Mouse (Mus musculus) heart, embryonic 12.5 days (tissue): ENCODE data around the gene Zfp672. TPM values are rescaled to one million over a fixed set of nuclear protein-coding genes. Genes with fewer than 3 reads are reported as not detected.

ENCODE experiments used
- ATAC-seq: fragments of 200-750 bp; cut with Nextera tagmentation; 2 replicates; pipeline ENCODE4 v1.8.0; 2017; ENCODE audit warnings: moderate TSS enrichment, moderate library complexity; ENCODE audit not compliant: insufficient number of reproducible peaks, low FRiP score
- H3K27ac ChIP-seq: fragments of 300-500 bp; sonication (generic); 2 replicates; pipeline ENCODE4 v1.5.1; 2016; ENCODE audit warnings: mild to moderate bottlenecking, moderate library complexity; ENCODE audit not compliant: poor library complexity, severe bottlenecking
- H3K27me3 ChIP-seq: fragments of 300-500 bp; sonication (generic); replicated peaks from 2 replicates; pipeline ENCODE4 v1.6.1; 2016; ENCODE audit warnings: mild to moderate bottlenecking, moderate library complexity
- H3K36me3 ChIP-seq: fragments of 300-500 bp; sonication (generic); 2 replicates; pipeline ENCODE4 v1.6.1; 2016; ENCODE audit warnings: mild to moderate bottlenecking, moderate library complexity
- H3K4me1 ChIP-seq: fragments of 300-500 bp; sonication (generic); replicated peaks from 2 replicates; pipeline ENCODE4 v1.6.1; 2016; ENCODE audit warnings: mild to moderate bottlenecking
- H3K4me2 ChIP-seq: fragments of 300-500 bp; sonication (generic); 2 replicates; pipeline ENCODE4 v1.6.1; 2016; ENCODE audit warnings: mild to moderate bottlenecking, moderate library complexity
- H3K4me3 ChIP-seq: fragments of 300-500 bp; sonication (generic); 2 replicates; pipeline ENCODE4 v1.5.1; 2016; ENCODE audit warnings: mild to moderate bottlenecking
- H3K9ac ChIP-seq: fragments of 300-500 bp; sonication (generic); 2 replicates; pipeline ENCODE4 v1.6.1; 2016; ENCODE audit warnings: mild to moderate bottlenecking, moderate library complexity
- H3K9me3 ChIP-seq: fragments of 300-500 bp; sonication (generic); replicated peaks from 2 replicates; pipeline ENCODE4 v1.6.1; 2016; ENCODE audit warnings: mild to moderate bottlenecking, moderate library complexity
- WGBS: fragments of 180-500 bp; shearing (Covaris S2); methylation state at CpG from one replicate; pipeline ENCODE4 v1.1.7; 2016; 5-methylcytosine and 5-hydroxymethylcytosine counted together
- polyA plus RNA-seq: library from polyadenylated mRNA; unstranded; fragments of >200 nt; fragmentation: Nextera tagmentation; extraction: Ambion mirVana; gene quantifications from 2 replicates; pipeline ENCODE4 v1.2.1, GENCODE M21; 2016

The Zfp672 gene
- polyA plus RNA-seq, 1 experiment from 2014 or later, result 32.4 TPM

DNA sequence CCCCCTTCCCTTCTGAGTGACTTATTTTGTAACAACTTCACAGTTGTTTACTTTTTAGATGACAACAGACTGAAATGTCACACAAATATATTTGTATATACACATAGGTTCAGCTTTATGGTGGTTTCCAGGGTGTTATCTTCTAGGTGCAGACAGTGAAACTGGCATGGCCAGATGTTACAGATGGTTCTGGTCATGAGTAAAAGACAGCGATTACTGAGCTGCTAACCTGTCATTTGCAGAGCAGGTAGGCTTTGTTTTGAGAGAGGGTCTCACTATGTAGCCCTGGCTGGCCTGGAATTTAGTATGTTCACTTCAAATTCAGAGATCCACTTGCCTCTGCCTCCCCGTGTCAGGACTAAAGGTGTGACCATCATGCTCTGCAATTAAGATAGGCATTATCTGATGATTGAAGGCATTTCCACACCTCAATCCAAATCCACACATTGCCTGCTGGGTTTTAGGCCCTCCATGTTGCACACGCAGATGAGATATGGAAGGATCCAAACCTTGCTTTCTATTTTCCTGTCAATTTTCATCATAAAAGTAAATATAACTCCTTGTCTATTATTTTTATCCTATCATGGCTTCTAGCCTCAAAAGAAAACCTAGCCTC is 5.4 kb downstream of the Zfp672 start:
- Histone ChIP-seq H3K4me3 (no peak overlapping the region), H3K9me3 (no peaks in the 10 kb centered on the region), H3K36me3 (peaks cover 21% of the 10 kb centered on the region), H3K4me2 (no peak overlapping the region), H3K4me1 (peaks cover 27% of the 10 kb centered on the region), H3K9ac (no peak overlapping the region), H3K27ac (no peak overlapping the region), H3K27me3 (no peaks in the 10 kb centered on the region)
- ATAC-seq, result no peak
- 73% methylated on average over 3 of the region's 3 CpGs for WGBS

GRCm38 (mm10) chr11:58323570-58324340 is 6.4 kb downstream of the Zfp672 start:
- peaks cover 19% of the 10 kb centered on the region for H3K4me1 ChIP-seq
- H3K4me2 ChIP-seq, result peak overlapping the region; percentile 90
- WGBS, result 11% methylated on average over 24 of the region's 24 CpGs
- H3K9ac ChIP-seq, result peak overlapping the region; percentile 76
- no peak for ATAC-seq
- H3K9me3 ChIP-seq, result no peaks in the 10 kb centered on the region
- peak overlapping the region; percentile 62 for H3K4me3 ChIP-seq
- H3K36me3 ChIP-seq, result peaks cover 28% of the 10 kb centered on the region
- H3K27ac ChIP-seq, result peak overlapping the region; percentile 96
- no peaks in the 10 kb centered on the region for H3K27me3 ChIP-seq

GRCm38 (mm10) chr11:58322824-58323569 is 7.1 kb downstream of the Zfp672 start:
- Histone ChIP-seq H3K4me1 (peaks cover 15% of the 10 kb centered on the region), H3K27ac (peak overlapping the region; percentile 96), H3K4me2 (peak overlapping the region; percentile 90), H3K4me3 (peak overlapping the region; percentile 62), H3K36me3 (peaks cover 35% of the 10 kb centered on the region), H3K9ac (peak overlapping the region; percentile 82), H3K27me3 (no peaks in the 10 kb centered on the region), H3K9me3 (no peaks in the 10 kb centered on the region)
- WGBS, result under 1% methylated on average over 58 of the region's 63 CpGs
- peak; percentile 99 for ATAC-seq

GRCm38 (mm10) chr11:58316768-58317390 is 13.3 kb downstream of the Zfp672 start:
- WGBS, result 62% methylated on average over 28 of the region's 28 CpGs
- Histone ChIP-seq H3K9me3 (no peaks in the 10 kb centered on the region), H3K9ac (no peak overlapping the region), H3K27ac (no peak overlapping the region), H3K4me1 (peaks cover 5% of the 10 kb centered on the region), H3K36me3 (peaks cover 56% of the 10 kb centered on the region), H3K27me3 (no peaks in the 10 kb centered on the region), H3K4me2 (no peak overlapping the region), H3K4me3 (no peak overlapping the region)
- 0 out of 2 replicates have a peak, but pooled peaks have one; percentile 33 for ATAC-seq

- Histone ChIP-seq H3K36me3 (peaks cover 54% of the 10 kb centered on the region), H3K4me3 (no peak overlapping the region), H3K9me3 (no peaks in the 10 kb centered on the region), H3K4me2 (no peak overlapping the region), H3K9ac (no peak overlapping the region), H3K27ac (no peak overlapping the region), H3K4me1 (peaks cover under 1% of the 10 kb centered on the region; the same call in 1 of the 2 replicates), H3K27me3 (no peaks in the 10 kb centered on the region)
- ATAC-seq, result no peak
- WGBS, result 79% methylated on average over 17 of the region's 17 CpGs
These were observed 13.8 kb downstream of the Zfp672 start for GRCm38 (mm10) chr11:58316344-58316743.

DNA sequence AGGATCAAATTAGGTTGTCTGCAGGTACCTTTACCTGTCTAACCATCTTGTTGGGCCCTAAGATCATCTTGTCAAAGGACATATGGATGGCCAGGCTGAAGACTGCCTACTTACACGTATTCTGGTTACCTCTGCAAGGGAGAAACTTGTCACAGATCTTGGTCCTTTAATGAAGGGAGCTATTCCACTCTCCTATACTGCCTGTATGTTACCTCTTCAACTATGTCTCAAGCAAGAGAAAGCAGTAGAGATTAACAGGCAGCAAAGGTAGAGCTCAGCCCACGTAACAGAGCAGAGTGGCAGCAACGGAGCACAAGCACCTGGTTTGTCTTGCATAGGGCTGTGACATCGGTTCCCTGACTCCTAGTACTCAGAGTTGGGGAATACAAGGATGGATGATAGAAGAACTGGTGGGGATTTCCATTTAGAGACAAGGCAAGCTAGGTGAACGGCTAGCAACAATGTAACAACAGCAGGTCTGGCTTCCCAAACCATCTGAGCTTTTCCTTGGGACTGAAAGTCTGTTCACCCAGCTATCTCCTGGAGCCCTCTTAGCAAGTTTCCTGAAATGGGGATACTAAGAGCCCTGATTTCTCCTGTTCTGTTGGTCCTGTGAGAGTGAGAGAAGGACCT is 14.5 kb downstream of the Zfp672 start:
- H3K9me3 ChIP-seq, result no peaks in the 10 kb centered on the region
- peaks cover 52% of the 10 kb centered on the region for H3K36me3 ChIP-seq
- H3K4me2 ChIP-seq, result no peak overlapping the region
- no peaks in the 10 kb centered on the region for H3K27me3 ChIP-seq
- no peak overlapping the region for H3K9ac ChIP-seq
- no peak overlapping the region for H3K4me3 ChIP-seq
- H3K27ac ChIP-seq, result no peak overlapping the region
- 94% methylated on average over 5 of the region's 5 CpGs for WGBS
- ATAC-seq, result no peak
- H3K4me1 ChIP-seq, result no peaks in the 10 kb centered on the region

- peaks cover 51% of the 10 kb centered on the region for H3K36me3 ChIP-seq
- H3K4me1 ChIP-seq, result no peaks in the 10 kb centered on the region
- no peaks in the 10 kb centered on the region for H3K9me3 ChIP-seq
- H3K4me3 ChIP-seq, result no peak overlapping the region
- no peak overlapping the region for H3K4me2 ChIP-seq
- no peak overlapping the region for H3K9ac ChIP-seq
- H3K27ac ChIP-seq, result no peak overlapping the region
- H3K27me3 ChIP-seq, result no peaks in the 10 kb centered on the region
- WGBS, result 73% methylated on average over 6 of the region's 6 CpGs
- no peak for ATAC-seq
These were observed 16.1 kb downstream of the Zfp672 start for GRCm38 (mm10) chr11:58314069-58314468.

- no peak overlapping the region for H3K4me2 ChIP-seq
- no peak overlapping the region for H3K4me3 ChIP-seq
- no peak overlapping the region for H3K27ac ChIP-seq
- 92% methylated on average over 9 of the region's 9 CpGs for WGBS
- H3K9me3 ChIP-seq, result no peaks in the 10 kb centered on the region
- no peak for ATAC-seq
- peaks cover 5% of the 10 kb centered on the region; the same call in 1 of the 2 replicates for H3K36me3 ChIP-seq
- peaks cover 11% of the 10 kb centered on the region for H3K4me1 ChIP-seq
- no peak overlapping the region for H3K9ac ChIP-seq
- no peaks in the 10 kb centered on the region; the same call in 1 of the 2 replicates for H3K27me3 ChIP-seq
These were observed 21.5 kb downstream of the Zfp672 start for GRCm38 (mm10) chr11:58308661-58309060.

GRCm38 (mm10) chr11:58307411-58308080 is 22.6 kb downstream of the Zfp672 start:
- peak overlapping the region; percentile 56 for H3K4me3 ChIP-seq
- peak; percentile 35 for ATAC-seq
- no peaks in the 10 kb centered on the region; the same call in 1 of the 2 replicates for H3K27me3 ChIP-seq
- no peaks in the 10 kb centered on the region for H3K9me3 ChIP-seq
- H3K4me1 ChIP-seq, result peaks cover 14% of the 10 kb centered on the region
- under 1% methylated on average over 42 of the region's 42 CpGs for WGBS
- peak overlapping the region; percentile 85 for H3K9ac ChIP-seq
- H3K36me3 ChIP-seq, result peaks cover 5% of the 10 kb centered on the region; the same call in 1 of the 2 replicates
- peak overlapping the region; percentile 99 for H3K4me2 ChIP-seq
- H3K27ac ChIP-seq, result no peak overlapping the region

DNA sequence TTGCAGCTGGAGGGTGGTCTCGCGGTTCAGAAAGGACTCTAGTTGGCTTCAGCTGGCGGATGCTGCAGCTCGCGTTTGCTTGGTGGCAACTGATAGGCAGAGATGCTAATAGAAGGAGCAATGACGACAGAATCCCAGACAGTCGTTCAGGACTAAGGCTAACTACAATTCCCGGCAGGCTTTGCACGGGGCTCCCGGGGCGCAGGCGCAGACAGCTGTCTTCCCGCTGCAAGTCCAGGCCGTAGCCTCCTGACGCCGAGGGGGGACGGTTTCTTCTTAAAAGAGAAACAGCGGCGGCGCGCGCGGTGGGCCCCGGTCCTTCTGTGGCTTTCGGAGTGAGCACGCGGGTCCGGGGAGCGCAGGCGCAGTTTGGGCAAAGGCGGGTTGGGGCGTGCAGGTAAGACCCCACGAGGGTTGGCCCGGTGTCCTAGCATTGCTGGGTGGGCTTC is 23.3 kb downstream of the Zfp672 start, which contains the start of gene Zfp692:
TSS of gene Zfp692 (plus strand) at position 210 of the 449 bp plus-strand sequence.
- Histone ChIP-seq H3K4me3 (peak within 1 kb of the TSS; percentile 56), H3K9ac (peak within 1 kb of the TSS; percentile 85), H3K27me3 (no peaks in the 10 kb centered on the region; the same call in 1 of the 2 replicates), H3K4me2 (peak within 1 kb of the TSS; percentile 99), H3K27ac (no peak within 1 kb of the TSS), H3K4me1 (peaks cover 14% of the 10 kb centered on the region), H3K9me3 (no peaks in the 10 kb centered on the region), H3K36me3 (peaks cover 5% of the 10 kb centered on the region; the same call in 1 of the 2 replicates)
- WGBS, result under 1% methylated on average over 34 of the region's 34 CpGs
- ATAC-seq, result peak; percentile 74
